Mouse (Mus musculus): Measurements from ENCODE around the gene Tcte2. TPM values are rescaled to one million over a fixed set of nuclear protein-coding genes. Genes with fewer than 3 reads are reported as not detected.
A peak's percentile ranks its signal among the peaks of the same experiment; 100 is the strongest.
"Not testable (repeated sequence)": the region's sequence is repeated elsewhere in the genome, so short reads cannot be mapped to it uniquely, and the experiment has no call there.

Gene Tcte2
- polyA plus RNA-seq, 1 experiment from 2014 or later, result 0.23 TPM

DNA sequence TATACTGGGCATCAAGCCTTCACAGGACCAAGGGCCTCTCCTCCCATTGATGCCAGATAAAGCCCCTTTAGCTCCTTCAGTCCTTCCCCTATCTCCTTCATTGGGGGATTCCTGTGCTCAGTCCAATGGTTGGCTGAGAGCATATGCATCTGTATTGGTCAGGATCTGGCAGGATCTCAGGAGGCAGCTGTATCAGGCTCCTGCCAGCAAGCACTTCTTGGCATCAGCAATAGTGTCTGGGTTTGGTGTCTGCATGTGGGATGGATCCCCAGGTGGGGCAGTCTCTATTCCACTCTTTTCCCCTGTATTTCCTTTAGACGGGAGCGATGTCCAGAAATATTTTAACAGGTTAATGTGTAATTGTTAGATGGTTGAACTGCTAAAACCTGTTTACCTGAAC, 3.3 kb upstream of the Tcte2 start:
- H3K27ac ChIP-seq; H3K4me2 ChIP-seq; H3K9ac ChIP-seq; DNase-seq; H3K36me3 ChIP-seq; H3K4me1 ChIP-seq (replicated peaks); H3K4me3 ChIP-seq (replicated peaks); ATAC-seq (ENCODE audit: low read depth); H3K9me3 ChIP-seq (replicated peaks): not testable (repeated sequence)
- H3K27me3 ChIP-seq, result peaks cover 33% of the 10 kb centered on the region
- whole genome bisulfite sequencing (ENCODE audit: insufficient replicate concordance), result 76% methylated on average over 2 of the region's 2 CpGs

DNA sequence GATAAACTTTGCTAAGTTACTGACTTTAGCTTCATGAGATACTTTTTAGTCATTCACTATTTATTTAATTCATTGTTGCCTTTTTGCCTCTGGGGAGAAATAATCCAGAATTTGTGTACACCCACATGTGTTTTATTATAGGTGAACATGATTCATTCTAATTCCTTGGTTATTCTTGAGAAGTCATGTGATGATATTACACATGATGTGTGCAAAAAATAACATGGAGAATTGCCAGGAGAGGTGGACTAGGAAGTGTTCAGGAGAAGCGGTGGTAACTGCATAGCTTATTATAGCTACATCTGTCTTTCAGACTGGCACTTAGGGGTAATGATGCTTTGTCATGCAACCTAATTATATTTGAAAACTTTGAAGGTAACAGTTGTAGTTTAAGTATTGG, 2.2 kb upstream of the Tcte2 start:
- Histone ChIP-seq H3K36me3 (no peaks in the 10 kb centered on the region), H3K4me2 (no peak overlapping the region), H3K27ac (no peak overlapping the region), H3K4me1 (replicated peaks) (peaks cover 6% of the 10 kb centered on the region; the same call in 1 of the 2 replicates), H3K27me3 (peaks cover 43% of the 10 kb centered on the region), H3K4me3 (replicated peaks) (no peak overlapping the region), H3K9ac (no peak overlapping the region), H3K9me3 (replicated peaks) (no peaks in the 10 kb centered on the region)
- ATAC-seq (ENCODE audit: low read depth) (no peak), DNase-seq (no peak)
- WGBS (ENCODE audit: insufficient replicate concordance), result 63% methylated on average over 1 of the region's 1 CpGs

DNA sequence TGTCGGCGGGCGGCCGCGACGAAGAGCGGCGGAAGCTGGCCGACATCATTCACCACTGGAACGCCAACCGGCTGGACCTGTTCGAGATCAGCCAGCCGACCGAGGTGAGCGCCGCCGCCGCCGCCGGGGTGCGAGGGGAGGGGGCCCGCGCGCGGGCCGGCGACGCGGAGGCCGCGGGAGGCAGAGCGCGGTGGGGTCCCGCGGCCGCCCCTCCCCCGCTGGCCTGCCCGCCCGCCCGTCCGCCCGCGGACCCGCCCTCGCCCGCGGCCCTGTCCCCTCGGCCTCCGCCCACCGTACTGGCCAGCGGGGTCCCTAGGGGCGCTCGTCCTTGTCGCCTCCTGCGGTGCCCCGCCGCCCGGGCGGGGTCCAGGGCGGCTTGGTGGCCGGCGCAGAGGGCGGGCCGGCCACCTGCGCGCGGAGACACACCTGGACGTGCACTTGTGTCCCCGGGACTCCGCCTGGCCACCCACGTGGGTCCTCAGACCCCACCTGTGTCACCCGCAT, 898 bp downstream of the Tcte2 start:
- ATAC-seq (ENCODE audit: low read depth) (peak; percentile 31), DNase-seq (no peak)
- no peaks in the 10 kb centered on the region for H3K9me3 ChIP-seq (replicated peaks)
- peaks cover 6% of the 10 kb centered on the region; the same call in 1 of the 2 replicates for H3K4me1 ChIP-seq (replicated peaks)
- peak overlapping the region; percentile 67 for H3K4me2 ChIP-seq
- H3K27ac ChIP-seq, result no peak overlapping the region; the same call in 1 of the 2 replicates
- H3K36me3 ChIP-seq, result no peaks in the 10 kb centered on the region
- under 1% methylated on average over 53 of the region's 72 CpGs for WGBS (ENCODE audit: insufficient replicate concordance)
- H3K27me3 ChIP-seq, result peaks cover 61% of the 10 kb centered on the region
- H3K4me3 ChIP-seq (replicated peaks), result peak overlapping the region; percentile 63
- peak overlapping the region; percentile 68 for H3K9ac ChIP-seq

DNA sequence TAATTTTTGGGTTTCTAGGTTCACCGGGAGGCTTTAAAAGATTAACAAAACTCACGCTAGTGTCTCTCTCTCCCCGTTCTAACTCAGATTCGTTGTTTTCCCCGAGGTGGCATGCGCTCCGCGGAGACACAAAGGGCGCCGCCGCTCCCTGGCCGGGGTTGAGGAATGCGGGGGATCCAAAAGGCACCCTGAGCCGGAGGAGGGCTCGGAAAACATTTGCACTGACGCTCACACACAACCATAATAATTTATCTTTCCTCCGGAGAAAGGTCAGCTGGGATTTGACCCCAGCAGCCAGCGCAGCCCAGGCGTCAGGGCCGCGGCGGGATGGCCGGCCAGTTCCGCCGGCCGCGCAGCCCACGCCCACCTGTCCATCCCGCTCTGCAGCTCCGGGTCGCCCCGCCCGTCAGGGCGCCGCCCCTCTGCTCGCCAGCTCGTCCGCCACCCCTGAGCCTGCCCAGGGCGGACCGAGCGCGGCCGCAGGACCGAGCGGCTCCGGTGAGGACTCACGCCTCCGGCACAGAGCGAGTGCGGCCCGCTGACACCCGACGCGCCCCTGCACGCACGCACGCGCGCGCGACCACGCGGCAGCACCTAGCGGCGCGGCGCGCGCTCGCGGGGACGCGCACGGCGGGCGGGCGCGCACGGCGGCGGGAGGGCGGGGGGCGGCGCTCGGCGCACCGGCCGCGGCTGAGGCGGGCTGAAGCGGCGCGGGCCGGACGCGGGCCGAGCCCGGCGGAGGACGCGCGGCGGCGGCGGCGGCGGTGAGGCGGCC, 1.6 kb downstream of the Tcte2 start, which contains the start of gene Afdn:
Afdn (plus strand) TSS at position 687 of the 775 bp plus-strand sequence.
- Histone ChIP-seq H3K4me1 (replicated peaks) (peaks cover 6% of the 10 kb centered on the region; the same call in 1 of the 2 replicates), H3K4me2 (peak within 1 kb of the TSS; percentile 67), H3K36me3 (no peaks in the 10 kb centered on the region), H3K27me3 (peaks cover 60% of the 10 kb centered on the region), H3K27ac (peak within 1 kb of the TSS; percentile 47), H3K9me3 (replicated peaks) (no peaks in the 10 kb centered on the region), H3K9ac (peak within 1 kb of the TSS; percentile 68), H3K4me3 (replicated peaks) (peak within 1 kb of the TSS; percentile 63)
- ATAC-seq (ENCODE audit: low read depth), result peak; percentile 88
- DNase-seq, result peak; percentile 12
- WGBS (ENCODE audit: insufficient replicate concordance), result 2% methylated on average over 92 of the region's 108 CpGs

DNA sequence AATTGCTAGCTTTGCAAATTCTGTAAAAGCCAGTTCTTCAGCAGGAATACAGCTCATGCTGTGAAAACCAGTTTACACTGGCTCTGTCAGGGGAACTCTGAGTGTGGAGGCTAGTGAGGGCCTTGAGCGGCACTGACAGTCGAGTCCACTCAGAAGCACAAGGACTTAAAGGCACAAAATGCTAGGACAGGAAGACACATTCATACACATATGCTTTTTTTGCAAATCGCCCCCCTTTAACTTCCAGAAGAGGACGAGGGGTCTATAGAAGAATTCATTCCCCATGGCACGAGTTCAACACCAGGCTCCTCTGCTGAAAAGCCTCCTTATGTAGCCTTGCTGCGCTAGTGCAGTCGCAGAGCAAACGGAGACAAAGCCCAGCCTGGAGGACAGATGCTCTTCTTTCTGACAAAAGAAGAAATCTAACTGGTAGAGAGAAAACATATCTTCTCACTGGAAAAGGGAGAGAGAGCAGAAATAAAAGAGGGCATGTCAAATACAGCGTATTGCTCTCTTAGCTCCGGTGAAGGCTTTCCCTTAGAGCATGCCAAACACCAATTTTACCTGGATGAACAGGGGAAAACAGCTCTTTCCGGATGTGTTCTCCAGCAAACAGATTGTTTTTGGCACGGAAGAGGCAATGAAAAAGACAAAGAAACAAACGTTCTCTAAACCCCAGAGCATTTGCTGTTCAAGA, 2.3 kb downstream of the Tcte2 start:
- H3K4me1 ChIP-seq (replicated peaks), result peaks cover 6% of the 10 kb centered on the region; the same call in 1 of the 2 replicates
- H3K36me3 ChIP-seq, result no peaks in the 10 kb centered on the region
- DNase-seq, result no peak
- ATAC-seq (ENCODE audit: low read depth), result no peak
- H3K9ac ChIP-seq, result peak overlapping the region; percentile 37
- H3K9me3 ChIP-seq (replicated peaks), result no peaks in the 10 kb centered on the region
- 19% methylated on average over 13 of the region's 13 CpGs for WGBS (ENCODE audit: insufficient replicate concordance)
- H3K27ac ChIP-seq, result peak overlapping the region; percentile 47
- H3K27me3 ChIP-seq, result peaks cover 63% of the 10 kb centered on the region
- H3K4me2 ChIP-seq, result peak overlapping the region; percentile 67
- H3K4me3 ChIP-seq (replicated peaks), result peak overlapping the region; percentile 63

DNA sequence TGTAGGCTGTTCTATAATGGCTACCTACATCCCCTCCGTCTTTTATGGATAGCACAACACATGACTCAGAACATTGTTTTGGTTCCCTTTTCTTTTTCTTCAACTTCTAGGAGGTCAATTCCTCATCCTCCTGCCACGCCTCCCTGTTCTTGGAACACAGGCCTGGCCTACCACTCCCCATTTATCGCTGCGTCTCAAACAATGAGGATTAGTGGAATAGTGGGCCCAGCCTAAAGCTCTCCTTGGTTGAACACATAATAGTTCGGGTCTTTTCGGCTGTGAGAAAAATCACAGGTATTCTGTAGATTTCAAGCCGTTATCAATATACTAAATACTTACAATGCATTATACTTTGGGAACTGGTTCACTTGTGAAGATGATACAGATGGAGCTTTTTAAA, 3.0 kb downstream of the Tcte2 start:
- Histone ChIP-seq H3K4me3 (replicated peaks) (no peak overlapping the region), H3K27ac (no peak overlapping the region)

DNA sequence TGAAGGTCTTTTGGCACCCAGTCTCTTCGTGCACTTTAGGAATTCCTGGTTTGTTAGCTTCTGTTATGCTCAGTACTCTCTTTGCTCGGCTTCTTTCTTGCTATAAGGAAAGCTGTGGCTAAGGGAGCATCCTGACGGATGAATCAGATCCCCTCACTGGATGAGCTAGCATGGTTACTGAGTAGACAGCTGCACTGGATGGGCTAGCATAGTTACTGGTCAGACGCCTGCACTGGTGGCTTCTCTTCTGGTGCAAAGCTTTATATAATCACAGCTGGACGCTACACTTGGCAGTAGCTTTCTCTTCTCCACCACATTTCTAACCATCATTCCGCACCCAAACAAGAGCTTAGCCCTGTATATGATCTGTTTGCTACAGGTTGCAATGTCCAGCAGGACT, 6.7 kb downstream of the Tcte2 start:
- Histone ChIP-seq H3K4me3 (replicated peaks) (no peak overlapping the region), H3K27ac (no peak overlapping the region), H3K36me3 (no peaks in the 10 kb centered on the region), H3K27me3 (peaks cover 34% of the 10 kb centered on the region), H3K9ac (no peak overlapping the region), H3K4me1 (replicated peaks) (no peaks in the 10 kb centered on the region), H3K4me2 (no peak overlapping the region), H3K9me3 (replicated peaks) (no peaks in the 10 kb centered on the region)
- no peak for ATAC-seq (ENCODE audit: low read depth)
- 54% methylated on average over 6 of the region's 6 CpGs for WGBS (ENCODE audit: insufficient replicate concordance)
- DNase-seq, result no peak

More for the DNA sequence above, 3.0 kb downstream of the Tcte2 start:
- WGBS (ENCODE audit: insufficient replicate concordance), result 73% methylated on average over 7 of the region's 7 CpGs
- Histone ChIP-seq H3K9me3 (replicated peaks) (no peaks in the 10 kb centered on the region), H3K36me3 (no peaks in the 10 kb centered on the region), H3K4me2 (no peak overlapping the region), H3K9ac (no peak overlapping the region), H3K4me1 (replicated peaks) (peaks cover 6% of the 10 kb centered on the region; the same call in 1 of the 2 replicates), H3K27me3 (peaks cover 63% of the 10 kb centered on the region)
- DNase-seq (no peak), ATAC-seq (ENCODE audit: low read depth) (no peak)

DNA sequence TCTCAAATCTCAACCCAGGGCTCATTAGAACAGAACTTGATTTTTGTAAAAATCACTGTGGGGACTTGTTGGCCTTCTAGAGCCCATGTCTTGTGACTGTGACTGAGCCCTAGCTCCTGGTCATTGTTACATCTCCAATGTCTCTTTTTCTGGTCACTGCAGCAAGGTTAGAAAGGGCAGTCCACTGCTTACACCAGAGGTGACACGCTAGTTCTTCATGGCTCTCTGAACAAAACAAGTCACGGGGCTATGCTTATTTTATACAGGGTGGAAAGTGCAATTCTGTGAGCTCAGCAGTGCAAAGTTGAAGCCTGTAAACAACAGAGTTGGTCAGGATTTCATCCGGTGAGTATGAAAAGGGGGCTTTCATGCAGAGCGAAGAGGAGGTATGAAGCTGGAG, 7.7 kb downstream of the Tcte2 start:
- Histone ChIP-seq H3K36me3 (no peaks in the 10 kb centered on the region), H3K4me2 (no peak overlapping the region), H3K9ac (no peak overlapping the region), H3K4me3 (replicated peaks) (no peak overlapping the region), H3K4me1 (replicated peaks) (no peaks in the 10 kb centered on the region), H3K27me3 (peaks cover 24% of the 10 kb centered on the region), H3K27ac (no peak overlapping the region), H3K9me3 (replicated peaks) (no peaks in the 10 kb centered on the region)
- ATAC-seq (ENCODE audit: low read depth) (no peak), DNase-seq (no peak)
- WGBS (ENCODE audit: insufficient replicate concordance), result 73% methylated on average over 4 of the region's 4 CpGs

DNA sequence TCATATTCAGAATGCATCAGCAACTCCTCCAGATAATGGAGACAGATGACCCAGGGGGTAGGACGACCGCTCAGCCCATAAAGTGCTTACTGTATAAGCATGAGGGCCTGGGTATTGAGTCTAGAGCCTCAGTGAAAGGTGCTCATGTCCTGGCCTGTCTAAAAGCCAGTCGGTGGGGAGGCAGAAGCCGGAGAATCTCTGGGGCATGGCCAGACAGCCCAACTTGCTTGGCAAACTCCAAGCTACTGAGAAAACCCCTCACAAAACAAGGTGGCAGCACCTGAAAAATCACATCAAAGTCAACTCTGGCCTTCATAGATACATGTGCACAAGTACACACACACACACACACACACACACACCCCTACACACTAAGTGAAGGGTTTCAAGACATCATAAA, 12.6 kb downstream of the Tcte2 start:
- no peak overlapping the region for H3K4me2 ChIP-seq
- ATAC-seq (ENCODE audit: low read depth) (no peak), DNase-seq (no peak)
- H3K27me3 ChIP-seq, result peaks cover under 1% of the 10 kb centered on the region; the same call in 1 of the 2 replicates
- no peaks in the 10 kb centered on the region for H3K36me3 ChIP-seq
- H3K9me3 ChIP-seq (replicated peaks), result no peaks in the 10 kb centered on the region
- H3K27ac ChIP-seq, result no peak overlapping the region
- WGBS (ENCODE audit: insufficient replicate concordance), result 65% methylated on average over 4 of the region's 4 CpGs
- peaks cover 7% of the 10 kb centered on the region for H3K4me1 ChIP-seq (replicated peaks)
- H3K4me3 ChIP-seq (replicated peaks), result no peak overlapping the region
- no peak overlapping the region for H3K9ac ChIP-seq

DNA sequence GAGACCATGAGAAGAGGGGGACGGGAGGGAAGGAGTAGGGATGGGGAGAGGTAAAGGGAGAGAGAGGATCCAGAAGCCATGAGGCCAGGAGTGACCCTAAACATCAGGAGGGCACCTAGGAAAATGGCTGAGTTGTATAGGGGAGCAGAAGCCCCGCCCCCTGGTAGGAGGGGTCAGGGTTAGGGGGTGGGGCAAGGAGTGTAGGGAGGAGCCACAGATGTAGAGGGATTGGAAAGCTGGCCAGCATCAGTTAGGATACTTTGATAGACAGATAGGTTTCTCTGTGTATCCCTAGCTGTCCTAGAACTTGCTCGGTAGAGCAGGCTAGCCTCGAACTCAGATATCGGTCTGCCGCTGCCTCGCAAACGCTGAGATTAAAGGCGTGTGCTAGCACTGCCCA, 13.9 kb downstream of the Tcte2 start:
- ATAC-seq (ENCODE audit: low read depth), result no peak
- H3K4me2 ChIP-seq, result no peak overlapping the region
- DNase-seq, result no peak
- no peak overlapping the region for H3K27ac ChIP-seq
- peaks cover 7% of the 10 kb centered on the region; the same call in 1 of the 2 replicates for H3K27me3 ChIP-seq
- peaks cover 11% of the 10 kb centered on the region for H3K4me1 ChIP-seq (replicated peaks)
- no peak overlapping the region for H3K4me3 ChIP-seq (replicated peaks)
- no peaks in the 10 kb centered on the region for H3K36me3 ChIP-seq
- H3K9ac ChIP-seq, result no peak overlapping the region
- WGBS (ENCODE audit: insufficient replicate concordance), result 77% methylated on average over 9 of the region's 9 CpGs
- H3K9me3 ChIP-seq (replicated peaks), result no peaks in the 10 kb centered on the region

DNA sequence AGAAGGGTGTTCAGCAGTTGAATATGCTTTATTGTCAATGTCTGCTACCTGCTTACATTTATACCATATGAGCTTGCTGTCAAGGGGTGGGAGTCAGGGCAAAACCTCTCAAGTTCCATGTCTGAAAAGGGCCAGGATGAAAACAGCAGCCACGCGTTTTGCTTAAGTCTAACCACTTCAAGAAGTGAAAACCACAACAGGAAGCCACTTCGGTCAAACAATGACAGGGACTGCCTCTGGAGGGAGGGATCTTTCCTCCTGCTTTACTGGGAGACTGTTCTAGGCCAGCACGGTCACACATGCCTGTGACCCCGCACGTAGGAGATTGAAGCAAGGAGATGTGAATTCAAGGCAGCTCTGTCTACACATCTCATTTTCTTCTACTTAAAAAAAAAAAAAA, 15.3 kb downstream of the Tcte2 start:
- H3K36me3 ChIP-seq, result no peaks in the 10 kb centered on the region
- WGBS (ENCODE audit: insufficient replicate concordance), result 11% methylated on average over 6 of the region's 6 CpGs
- no peak overlapping the region for H3K9ac ChIP-seq
- peaks cover 7% of the 10 kb centered on the region; the same call in 1 of the 2 replicates for H3K27me3 ChIP-seq
- peaks cover 14% of the 10 kb centered on the region for H3K4me1 ChIP-seq (replicated peaks)
- ATAC-seq (ENCODE audit: low read depth) (no peak), DNase-seq (no peak)
- H3K4me2 ChIP-seq, result no peak overlapping the region
- no peaks in the 10 kb centered on the region for H3K9me3 ChIP-seq (replicated peaks)
- H3K4me3 ChIP-seq (replicated peaks), result no peak overlapping the region
- no peak overlapping the region for H3K27ac ChIP-seq
